Mouse (Mus musculus) spleen, adult 18-20 months (tissue): ENCODE measurements at regions not wholly inside any gene's neighbourhood (a gene's known extent, or its start where the extent isn't known, plus 50 kb on each side); places are given as distances from the start of the nearest gene placed in this dataset.

Experiments
- DNase-seq, 2 experiments: peaks; one replicate each; pipeline ENCODE4 v3.0.0; 2022; ENCODE audit warnings: mixed read lengths in 2 of 2

GRCm38 (mm10) chr10:44723321-44723720, 195.0 kb upstream of the Prdm1 start:
- DNase-seq: no peak

GRCm38 (mm10) chr10:44721670-44722069, 193.4 kb upstream of the Prdm1 start:
- no peak for DNase-seq

GRCm38 (mm10) chr10:44716612-44717011, 188.3 kb upstream of the Prdm1 start:
- no peak for DNase-seq

GRCm38 (mm10) chr10:44715902-44716301, 187.6 kb upstream of the Prdm1 start:
- DNase-seq: no peak

- DNase-seq: no peak
Observed at GRCm38 (mm10) chr10:44708830-44709229, 180.5 kb upstream of the Prdm1 start.

- DNase-seq: no peak
Observed at GRCm38 (mm10) chr10:44704143-44704542, 175.8 kb upstream of the Prdm1 start.

GRCm38 (mm10) chr10:44702108-44702507, 173.8 kb upstream of the Prdm1 start:
- DNase-seq: no peak

GRCm38 (mm10) chr10:44699988-44700537, 171.8 kb upstream of the Prdm1 start:
- no peak for DNase-seq

GRCm38 (mm10) chr10:44697966-44698365, 169.7 kb upstream of the Prdm1 start:
- no peak for DNase-seq

GRCm38 (mm10) chr10:44696973-44697372, 168.7 kb upstream of the Prdm1 start:
- DNase-seq: no peak

GRCm38 (mm10) chr10:44691590-44692327, 163.5 kb upstream of the Prdm1 start:
- no peak for DNase-seq

- DNase-seq: no peak
Observed at GRCm38 (mm10) chr10:44688555-44688954, 160.3 kb upstream of the Prdm1 start.

GRCm38 (mm10) chr10:44686055-44686454, 157.8 kb upstream of the Prdm1 start:
- no peak for DNase-seq

GRCm38 (mm10) chr10:44685215-44685614, 156.9 kb upstream of the Prdm1 start:
- no peak for DNase-seq

GRCm38 (mm10) chr10:44676506-44676905, 148.2 kb upstream of the Prdm1 start:
- DNase-seq: no peak

GRCm38 (mm10) chr10:44665509-44666144, 137.3 kb upstream of the Prdm1 start:
- DNase-seq: no peak

GRCm38 (mm10) chr10:44659499-44659898, 131.2 kb upstream of the Prdm1 start:
- no peak for DNase-seq

GRCm38 (mm10) chr10:44653761-44654160, 125.5 kb upstream of the Prdm1 start:
- DNase-seq: no peak

GRCm38 (mm10) chr10:44647021-44647420, 118.7 kb upstream of the Prdm1 start:
- no peak for DNase-seq

- DNase-seq: no peak
Observed at GRCm38 (mm10) chr10:44646615-44647014, 118.3 kb upstream of the Prdm1 start.

- no peak for DNase-seq
Observed at GRCm38 (mm10) chr10:44641616-44642015, 113.3 kb upstream of the Prdm1 start.

- DNase-seq: no peak
Observed at GRCm38 (mm10) chr10:44640620-44641019, 112.3 kb upstream of the Prdm1 start.

GRCm38 (mm10) chr10:44638678-44639077, 110.4 kb upstream of the Prdm1 start:
- no peak for DNase-seq

GRCm38 (mm10) chr10:44636786-44637185, 108.5 kb upstream of the Prdm1 start:
- no peak for DNase-seq
